Mouse (Mus musculus): ENCODE data around the gene Pde8a. TPM values are rescaled to one million over a fixed set of nuclear protein-coding genes. Genes with fewer than 3 reads are reported as not detected.

The Pde8a gene
- 2.5 and 4.0 TPM in 2 replicates for polyA plus RNA-seq (2015; fragmentation: Nextera tagmentation; extraction: Ambion mirVana)

- H3K9ac ChIP-seq (ENCODE audit: low read length), result peak within 1 kb of the TSS; percentile 76
- peak within 1 kb of the TSS; percentile 66 for H3K27ac ChIP-seq (ENCODE audit: low read length)
- peak within 1 kb of the TSS; percentile 78 for H3K4me2 ChIP-seq (ENCODE audit: low read depth, low read length)
- WGBS, result under 1% methylated on average over 113 of the region's 128 CpGs
- 0 out of 2 replicates have a peak, but pooled peaks cover 2% of the 10 kb centered on the region for H3K27me3 ChIP-seq (ENCODE audit: control insufficient read depth, insufficient read depth, low read length)
- peak; percentile 11; the same call in 1 of the 2 replicates for ATAC-seq (replicated peaks; ENCODE audit: extremely low read depth, insufficient read depth, low FRiP score)
- H3K4me3 ChIP-seq (ENCODE audit: low read length), result peak within 1 kb of the TSS; percentile 65
- no peaks in the 10 kb centered on the region for H3K9me3 ChIP-seq (replicated peaks; ENCODE audit: control insufficient read depth, low read length)
- H3K4me1 ChIP-seq (ENCODE audit: control insufficient read depth, insufficient read depth, low read length), result peaks cover 10% of the 10 kb centered on the region
- H3K36me3 ChIP-seq (ENCODE audit: control insufficient read depth, insufficient read depth), result no peaks in the 10 kb centered on the region
These were observed at the start of gene Pde8a for GRCm38 (mm10) chr7:81213347-81214152. Gene Pde8a, plus strand, starts transcription at chr7:81213596.

- no peak overlapping the region for H3K27ac ChIP-seq (ENCODE audit: low read length)
These were observed 49.0 kb upstream of the Pde8a start for GRCm38 (mm10) chr7:81164411-81164810.

GRCm38 (mm10) chr7:81167124-81167523 is 46.3 kb upstream of the Pde8a start:
- H3K4me3 ChIP-seq (ENCODE audit: low read length), result no peak overlapping the region
- 31% methylated on average over 3 of the region's 3 CpGs for WGBS
- H3K36me3 ChIP-seq (ENCODE audit: control insufficient read depth, insufficient read depth), result no peaks in the 10 kb centered on the region
- no peaks in the 10 kb centered on the region for H3K4me1 ChIP-seq (ENCODE audit: control insufficient read depth, insufficient read depth, low read length)
- H3K9me3 ChIP-seq (replicated peaks; ENCODE audit: control insufficient read depth, low read length), result no peaks in the 10 kb centered on the region
- no peak overlapping the region for H3K27ac ChIP-seq (ENCODE audit: low read length)
- 0 out of 2 replicates have a peak, but pooled peaks have one; percentile 41 for ATAC-seq (replicated peaks; ENCODE audit: extremely low read depth, insufficient read depth, low FRiP score)
- H3K4me2 ChIP-seq (ENCODE audit: low read depth, low read length), result no peak overlapping the region
- H3K27me3 ChIP-seq (ENCODE audit: control insufficient read depth, insufficient read depth, low read length), result no peaks in the 10 kb centered on the region
- H3K9ac ChIP-seq (ENCODE audit: low read length), result no peak overlapping the region

More at GRCm38 (mm10) chr7:81164411-81164810, 49.0 kb upstream of the Pde8a start:
- H3K4me1 ChIP-seq (ENCODE audit: control insufficient read depth, insufficient read depth, low read length), result no peaks in the 10 kb centered on the region
- H3K36me3 ChIP-seq (ENCODE audit: control insufficient read depth, insufficient read depth), result no peaks in the 10 kb centered on the region
- ATAC-seq (replicated peaks; ENCODE audit: extremely low read depth, insufficient read depth, low FRiP score), result no peak
- H3K4me2 ChIP-seq (ENCODE audit: low read depth, low read length), result no peak overlapping the region
- no peak overlapping the region for H3K9ac ChIP-seq (ENCODE audit: low read length)
- no peak overlapping the region for H3K4me3 ChIP-seq (ENCODE audit: low read length)
- 63% methylated on average over 7 of the region's 7 CpGs for WGBS
- no peaks in the 10 kb centered on the region for H3K9me3 ChIP-seq (replicated peaks; ENCODE audit: control insufficient read depth, low read length)
- H3K27me3 ChIP-seq (ENCODE audit: control insufficient read depth, insufficient read depth, low read length), result no peaks in the 10 kb centered on the region

GRCm38 (mm10) chr7:81169351-81169750 is 44.0 kb upstream of the Pde8a start:
- H3K36me3 ChIP-seq (ENCODE audit: control insufficient read depth, insufficient read depth), result no peaks in the 10 kb centered on the region
- H3K9ac ChIP-seq (ENCODE audit: low read length), result no peak overlapping the region
- no peaks in the 10 kb centered on the region for H3K4me1 ChIP-seq (ENCODE audit: control insufficient read depth, insufficient read depth, low read length)
- H3K27me3 ChIP-seq (ENCODE audit: control insufficient read depth, insufficient read depth, low read length), result no peaks in the 10 kb centered on the region
- H3K27ac ChIP-seq (ENCODE audit: low read length), result no peak overlapping the region
- peaks cover 3% of the 10 kb centered on the region; the same call in 1 of the 2 replicates for H3K9me3 ChIP-seq (replicated peaks; ENCODE audit: control insufficient read depth, low read length)
- no peak for ATAC-seq (replicated peaks; ENCODE audit: extremely low read depth, insufficient read depth, low FRiP score)
- no peak overlapping the region for H3K4me3 ChIP-seq (ENCODE audit: low read length)
- WGBS, result 61% methylated on average over 7 of the region's 7 CpGs
- H3K4me2 ChIP-seq (ENCODE audit: low read depth, low read length), result no peak overlapping the region

GRCm38 (mm10) chr7:81173931-81174330 is 39.5 kb upstream of the Pde8a start:
- no peaks in the 10 kb centered on the region for H3K27me3 ChIP-seq (ENCODE audit: control insufficient read depth, insufficient read depth, low read length)
- H3K4me1 ChIP-seq (ENCODE audit: control insufficient read depth, insufficient read depth, low read length), result no peaks in the 10 kb centered on the region
- peaks cover 6% of the 10 kb centered on the region; the same call in 1 of the 2 replicates for H3K9me3 ChIP-seq (replicated peaks; ENCODE audit: control insufficient read depth, low read length)
- H3K4me2 ChIP-seq (ENCODE audit: low read depth, low read length), result no peak overlapping the region
- H3K27ac ChIP-seq (ENCODE audit: low read length), result no peak overlapping the region
- no peaks in the 10 kb centered on the region for H3K36me3 ChIP-seq (ENCODE audit: control insufficient read depth, insufficient read depth)
- ATAC-seq (replicated peaks; ENCODE audit: extremely low read depth, insufficient read depth, low FRiP score), result no peak
- H3K9ac ChIP-seq (ENCODE audit: low read length), result no peak overlapping the region
- WGBS, result 91% methylated on average over 2 of the region's 2 CpGs
- no peak overlapping the region for H3K4me3 ChIP-seq (ENCODE audit: low read length)

GRCm38 (mm10) chr7:81174654-81175053 is 38.7 kb upstream of the Pde8a start:
- H3K27ac ChIP-seq (ENCODE audit: low read length), result no peak overlapping the region
- WGBS, result 56% methylated on average over 5 of the region's 5 CpGs
- H3K4me1 ChIP-seq (ENCODE audit: control insufficient read depth, insufficient read depth, low read length), result no peaks in the 10 kb centered on the region
- H3K9ac ChIP-seq (ENCODE audit: low read length), result no peak overlapping the region
- H3K27me3 ChIP-seq (ENCODE audit: control insufficient read depth, insufficient read depth, low read length), result no peaks in the 10 kb centered on the region
- peaks cover 6% of the 10 kb centered on the region; the same call in 1 of the 2 replicates for H3K9me3 ChIP-seq (replicated peaks; ENCODE audit: control insufficient read depth, low read length)
- no peak overlapping the region for H3K4me3 ChIP-seq (ENCODE audit: low read length)
- ATAC-seq (replicated peaks; ENCODE audit: extremely low read depth, insufficient read depth, low FRiP score), result no peak
- no peak overlapping the region for H3K4me2 ChIP-seq (ENCODE audit: low read depth, low read length)
- no peaks in the 10 kb centered on the region for H3K36me3 ChIP-seq (ENCODE audit: control insufficient read depth, insufficient read depth)

- Histone ChIP-seq H3K27ac (ENCODE audit: low read length) (no peak overlapping the region), H3K4me1 (ENCODE audit: control insufficient read depth, insufficient read depth, low read length) (no peaks in the 10 kb centered on the region), H3K4me2 (ENCODE audit: low read depth, low read length) (no peak overlapping the region), H3K4me3 (ENCODE audit: low read length) (no peak overlapping the region), H3K9ac (ENCODE audit: low read length) (no peak overlapping the region), H3K9me3 (replicated peaks; ENCODE audit: control insufficient read depth, low read length) (peaks cover 6% of the 10 kb centered on the region; the same call in 1 of the 2 replicates), H3K27me3 (ENCODE audit: control insufficient read depth, insufficient read depth, low read length) (no peaks in the 10 kb centered on the region), H3K36me3 (ENCODE audit: control insufficient read depth, insufficient read depth) (no peaks in the 10 kb centered on the region)
- no peak for ATAC-seq (replicated peaks; ENCODE audit: extremely low read depth, insufficient read depth, low FRiP score)
- WGBS, result 68% methylated on average over 5 of the region's 5 CpGs
These were observed 37.1 kb upstream of the Pde8a start for GRCm38 (mm10) chr7:81176187-81176769.

GRCm38 (mm10) chr7:81179494-81179893 is 33.9 kb upstream of the Pde8a start:
- Histone ChIP-seq H3K4me2 (ENCODE audit: low read depth, low read length) (no peak overlapping the region), H3K27ac (ENCODE audit: low read length) (no peak overlapping the region), H3K36me3 (ENCODE audit: control insufficient read depth, insufficient read depth) (no peaks in the 10 kb centered on the region)

More at GRCm38 (mm10) chr7:81179494-81179893, 33.9 kb upstream of the Pde8a start:
- Histone ChIP-seq H3K9ac (ENCODE audit: low read length) (no peak overlapping the region), H3K4me3 (ENCODE audit: low read length) (no peak overlapping the region), H3K27me3 (ENCODE audit: control insufficient read depth, insufficient read depth, low read length) (no peaks in the 10 kb centered on the region), H3K4me1 (ENCODE audit: control insufficient read depth, insufficient read depth, low read length) (no peaks in the 10 kb centered on the region), H3K9me3 (replicated peaks; ENCODE audit: control insufficient read depth, low read length) (0 out of 2 replicates have a peak, but pooled peaks cover 1% of the 10 kb centered on the region)
- ATAC-seq (replicated peaks; ENCODE audit: extremely low read depth, insufficient read depth, low FRiP score), result no peak
- 54% methylated on average over 5 of the region's 5 CpGs for WGBS
